Mouse (Mus musculus) limb, embryonic 15.5 days (tissue): Measurements from ENCODE around the gene Fkbp4. TPM values are rescaled to one million over a fixed set of nuclear protein-coding genes. Genes with fewer than 3 reads are reported as not detected.

Source experiments
- ATAC-seq: fragments of 200-750 bp; cut with Nextera tagmentation; 2 replicates; pipeline ENCODE4 v1.8.0; 2017; ENCODE audit warnings: low read depth, moderate TSS enrichment; ENCODE audit not compliant: insufficient number of reproducible peaks, low FRiP score, low TSS enrichment
- H3K27ac ChIP-seq: fragments of 300-500 bp; sonication (generic); 2 replicates; pipeline ENCODE4 v1.5.1; 2015; ENCODE audit warnings: moderate library complexity, mild to moderate bottlenecking, inconsistent platforms
- H3K27me3 ChIP-seq: fragments of 300-500 bp; sonication (generic); 2 replicates; pipeline ENCODE4 v1.6.1; 2015; ENCODE audit warnings: inconsistent platforms
- H3K36me3 ChIP-seq: fragments of 300-500 bp; sonication (generic); 2 replicates; pipeline ENCODE4 v1.6.1; 2015; ENCODE audit warnings: inconsistent platforms
- H3K4me1 ChIP-seq: fragments of 300-500 bp; sonication (generic); 2 replicates; pipeline ENCODE4 v1.6.1; 2015; ENCODE audit warnings: inconsistent platforms
- H3K4me2 ChIP-seq: fragments of 300-500 bp; sonication (generic); 2 replicates; pipeline ENCODE4 v1.6.1; 2015; ENCODE audit warnings: mild to moderate bottlenecking, inconsistent platforms
- H3K4me3 ChIP-seq: fragments of 300-500 bp; sonication (generic); 2 replicates; pipeline ENCODE4 v1.5.1; 2015; ENCODE audit warnings: mild to moderate bottlenecking, inconsistent platforms
- H3K9ac ChIP-seq: fragments of 300-500 bp; sonication (generic); 2 replicates; pipeline ENCODE4 v1.6.1; 2015; ENCODE audit warnings: inconsistent platforms
- H3K9me3 ChIP-seq: fragments of 300-500 bp; sonication (generic); 2 replicates; pipeline ENCODE4 v1.6.1; 2016; ENCODE audit warnings: inconsistent platforms
- WGBS: fragments of 180-500 bp; shearing (Covaris S2); methylation state at CpG from one replicate; pipeline ENCODE4 v1.1.7; 2015; 5-methylcytosine and 5-hydroxymethylcytosine counted together
- polyA plus RNA-seq: library from polyadenylated mRNA; unstranded; fragments of >200 nt; fragmentation: Nextera tagmentation; extraction: Ambion mirVana; gene quantifications from 2 replicates; pipeline ENCODE4 v1.2.1, GENCODE M21; 2015

Fkbp4 gene
- polyA plus RNA-seq, 1 experiment from 2014 or later = 343 TPM

- Histone ChIP-seq H3K27me3 (no peaks in the 10 kb centered on the region), H3K4me1 (no peaks in the 10 kb centered on the region), H3K36me3 (no peaks in the 10 kb centered on the region), H3K4me2 (no peak overlapping the region), H3K9me3 (no peaks in the 10 kb centered on the region), H3K27ac (no peak overlapping the region), H3K4me3 (no peak overlapping the region), H3K9ac (no peak overlapping the region)
- ATAC-seq = no peak
- WGBS = 77% methylated on average over 14 of the region's 14 CpGs
Measured at GRCm38 (mm10) chr6:128460729-128461503, 22.4 kb upstream of the Fkbp4 start.

- Histone ChIP-seq H3K4me1 (no peaks in the 10 kb centered on the region), H3K4me3 (no peak overlapping the region), H3K9ac (no peak overlapping the region), H3K27me3 (no peaks in the 10 kb centered on the region), H3K4me2 (no peak overlapping the region), H3K27ac (no peak overlapping the region), H3K9me3 (no peaks in the 10 kb centered on the region), H3K36me3 (no peaks in the 10 kb centered on the region)
- ATAC-seq = no peak
- 30% methylated on average over 2 of the region's 2 CpGs for WGBS
Measured at GRCm38 (mm10) chr6:128460321-128460720, 21.8 kb upstream of the Fkbp4 start.

- WGBS = 76% methylated on average over 5 of the region's 5 CpGs
- no peak overlapping the region for H3K9ac ChIP-seq
- no peak for ATAC-seq
- H3K27ac ChIP-seq = no peak overlapping the region
- H3K4me3 ChIP-seq = no peak overlapping the region
- H3K27me3 ChIP-seq = no peaks in the 10 kb centered on the region
- H3K4me2 ChIP-seq = no peak overlapping the region
- H3K36me3 ChIP-seq = no peaks in the 10 kb centered on the region
- H3K9me3 ChIP-seq = no peaks in the 10 kb centered on the region
- no peaks in the 10 kb centered on the region; the same call in 1 of the 2 replicates for H3K4me1 ChIP-seq
Measured at GRCm38 (mm10) chr6:128457186-128457585, 18.7 kb upstream of the Fkbp4 start.

GRCm38 (mm10) chr6:128455835-128456605 is 17.5 kb upstream of the Fkbp4 start:
- WGBS = 62% methylated on average over 12 of the region's 12 CpGs

GRCm38 (mm10) chr6:128447063-128447462 is 8.6 kb upstream of the Fkbp4 start:
- Histone ChIP-seq H3K4me3 (no peak overlapping the region), H3K9me3 (no peaks in the 10 kb centered on the region), H3K27me3 (no peaks in the 10 kb centered on the region), H3K27ac (no peak overlapping the region), H3K4me2 (no peak overlapping the region), H3K4me1 (peaks cover 2% of the 10 kb centered on the region; the same call in 1 of the 2 replicates), H3K9ac (no peak overlapping the region), H3K36me3 (no peaks in the 10 kb centered on the region)
- ATAC-seq = no peak
- 93% methylated on average over 5 of the region's 5 CpGs for WGBS

More at GRCm38 (mm10) chr6:128455835-128456605, 17.5 kb upstream of the Fkbp4 start:
- no peaks in the 10 kb centered on the region for H3K36me3 ChIP-seq
- H3K9ac ChIP-seq = no peak overlapping the region
- no peaks in the 10 kb centered on the region for H3K27me3 ChIP-seq
- H3K9me3 ChIP-seq = no peaks in the 10 kb centered on the region
- H3K4me1 ChIP-seq = no peaks in the 10 kb centered on the region; the same call in 1 of the 2 replicates
- no peak for ATAC-seq
- H3K27ac ChIP-seq = no peak overlapping the region
- no peak overlapping the region for H3K4me3 ChIP-seq
- no peak overlapping the region for H3K4me2 ChIP-seq

GRCm38 (mm10) chr6:128445761-128446535 is 7.5 kb upstream of the Fkbp4 start:
- H3K9me3 ChIP-seq = no peaks in the 10 kb centered on the region
- WGBS = 15% methylated on average over 14 of the region's 14 CpGs
- H3K4me3 ChIP-seq = no peak overlapping the region
- H3K9ac ChIP-seq = no peak overlapping the region
- no peak overlapping the region for H3K27ac ChIP-seq
- 0 out of 2 replicates have a peak overlapping the region, but pooled peaks have one; percentile 10 for H3K4me2 ChIP-seq
- 0 out of 2 replicates have a peak, but pooled peaks cover 2% of the 10 kb centered on the region for H3K4me1 ChIP-seq
- no peak for ATAC-seq
- H3K36me3 ChIP-seq = no peaks in the 10 kb centered on the region
- no peaks in the 10 kb centered on the region for H3K27me3 ChIP-seq

GRCm38 (mm10) chr6:128440238-128440637 is 1.8 kb upstream of the Fkbp4 start:
- Histone ChIP-seq H3K36me3 (peaks cover 13% of the 10 kb centered on the region), H3K9ac (no peak overlapping the region)
- 86% methylated on average over 2 of the region's 2 CpGs for WGBS

GRCm38 (mm10) chr6:128438871-128439341 is 429 bp upstream of the Fkbp4 start:
- peak overlapping the region; percentile 35; the same call in 1 of the 2 replicates for H3K9ac ChIP-seq
- 11% methylated on average over 18 of the region's 18 CpGs for WGBS
- ATAC-seq = peak; percentile 47
- peaks cover 26% of the 10 kb centered on the region for H3K36me3 ChIP-seq
- H3K4me2 ChIP-seq = peak overlapping the region; percentile 80
- peaks cover 24% of the 10 kb centered on the region for H3K4me1 ChIP-seq
- H3K9me3 ChIP-seq = no peaks in the 10 kb centered on the region
- peak overlapping the region; percentile 94 for H3K27ac ChIP-seq
- no peaks in the 10 kb centered on the region for H3K27me3 ChIP-seq
- peak overlapping the region; percentile 98 for H3K4me3 ChIP-seq

More at GRCm38 (mm10) chr6:128440238-128440637, 1.8 kb upstream of the Fkbp4 start:
- peaks cover 23% of the 10 kb centered on the region for H3K4me1 ChIP-seq
- no peak overlapping the region for H3K4me2 ChIP-seq
- no peak for ATAC-seq
- H3K27ac ChIP-seq = no peak overlapping the region
- no peaks in the 10 kb centered on the region for H3K9me3 ChIP-seq
- H3K27me3 ChIP-seq = no peaks in the 10 kb centered on the region
- no peak overlapping the region for H3K4me3 ChIP-seq

GRCm38 (mm10) chr6:128437731-128438316 is 653 bp downstream of the Fkbp4 start:
- WGBS = under 1% methylated on average over 50 of the region's 52 CpGs
- Histone ChIP-seq H3K4me1 (peaks cover 24% of the 10 kb centered on the region), H3K9me3 (no peaks in the 10 kb centered on the region), H3K27ac (peak overlapping the region; percentile 94), H3K27me3 (no peaks in the 10 kb centered on the region), H3K9ac (peak overlapping the region; percentile 90), H3K4me3 (peak overlapping the region; percentile 98), H3K36me3 (peaks cover 37% of the 10 kb centered on the region), H3K4me2 (peak overlapping the region; percentile 80)
- peak; percentile 71 for ATAC-seq

- no peaks in the 10 kb centered on the region for H3K27me3 ChIP-seq
- H3K27ac ChIP-seq = peak overlapping the region; percentile 94
- H3K9ac ChIP-seq = peak overlapping the region; percentile 90
- peak overlapping the region; percentile 98 for H3K4me3 ChIP-seq
- no peak for ATAC-seq
- WGBS = 2% methylated on average over 10 of the region's 10 CpGs
- peaks cover 24% of the 10 kb centered on the region for H3K4me1 ChIP-seq
- no peaks in the 10 kb centered on the region for H3K9me3 ChIP-seq
- H3K4me2 ChIP-seq = peak overlapping the region; percentile 80
- peaks cover 42% of the 10 kb centered on the region for H3K36me3 ChIP-seq
Measured at GRCm38 (mm10) chr6:128437288-128437687, 1.2 kb downstream of the Fkbp4 start.
